Mouse (Mus musculus) left cerebral cortex, postnatal 25 days (tissue): ENCODE results near the gene Sgsh. TPM values are rescaled to one million over a fixed set of nuclear protein-coding genes. Genes with fewer than 3 reads are reported as not detected.

ENCODE experiments used
- DNase-seq, 2 experiments: peaks; one replicate each; pipeline ENCODE4 v3.0.0; 2022; ENCODE audit warnings: low spot score in 2 of 2, mixed read lengths in 1 of 2
- intact Hi-C: fragments of 180-260 bp; cut with DNase I; formaldehyde crosslinking; loops from one replicate; pipeline ENCODE4 v1.15.1; 2025
- total RNA-seq, 2 experiments: library from RNA; stranded (reverse); gene quantifications; 2 replicates each; pipeline ENCODE4 v1.2.3; 2021

The Sgsh gene
- total RNA-seq, 2 experiments from 2014 or later = 3.9 to 4.4 TPM

DNA sequence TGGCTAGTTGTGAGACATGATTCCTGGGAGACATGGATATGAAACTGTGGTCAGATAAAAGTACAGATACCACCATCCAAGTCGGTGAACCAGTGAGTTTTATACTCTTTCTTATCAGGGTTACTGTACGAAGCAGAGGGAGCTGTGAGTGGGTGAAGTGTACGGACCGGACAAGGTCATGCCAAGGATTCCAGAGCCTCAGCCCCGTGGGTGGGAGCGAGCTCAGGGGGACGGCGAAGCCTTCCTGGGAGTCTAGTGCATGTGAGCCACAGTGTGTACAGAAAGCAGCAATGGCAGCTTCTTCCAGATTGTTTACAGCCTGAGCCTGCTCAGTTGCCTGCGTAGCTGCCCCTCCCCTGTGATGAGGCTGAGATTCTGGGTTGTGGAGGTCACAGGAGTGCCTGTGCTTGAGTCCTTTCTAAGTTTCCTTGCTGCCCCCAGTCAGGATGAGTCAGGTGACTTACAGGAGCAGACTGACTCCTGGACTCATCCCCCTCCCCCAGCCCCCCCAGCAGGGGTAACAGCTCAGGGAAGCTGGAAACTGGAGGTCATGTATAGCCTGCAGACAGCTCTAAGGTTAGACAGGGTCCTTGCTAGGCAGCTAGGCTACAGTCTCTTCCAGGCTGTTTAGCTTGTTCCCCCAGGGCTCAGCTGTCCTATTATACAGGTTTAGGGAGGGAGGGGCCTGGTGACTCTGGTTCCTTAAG, 26.4 kb upstream of the Sgsh start:
- DNase-seq = no peak
- intact Hi-C loops = loop anchor here (5.0 kb wide), 1 partner anchor 71 kb away; no protein-coding TSS in a partner anchor

DNA sequence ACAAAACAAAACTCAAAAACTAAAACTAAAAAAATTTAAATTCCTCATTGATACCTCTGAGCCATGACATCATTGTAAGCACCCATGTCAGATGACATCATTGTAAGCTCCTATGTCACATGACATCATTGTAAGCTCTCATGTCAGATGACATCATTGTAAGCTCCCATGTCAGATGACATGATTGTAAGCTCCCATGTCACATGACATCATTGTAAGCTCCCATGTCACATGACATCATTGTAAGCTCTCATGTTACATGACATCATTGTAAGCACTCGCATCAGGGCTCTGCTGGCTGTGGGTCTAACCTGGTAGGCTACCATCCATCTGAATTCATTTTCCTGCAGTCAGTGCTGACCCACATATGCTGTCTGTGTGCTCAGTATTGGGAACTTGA, 23.2 kb upstream of the Sgsh start:
- intact Hi-C loops = no loop called here
- no peak for DNase-seq

DNA sequence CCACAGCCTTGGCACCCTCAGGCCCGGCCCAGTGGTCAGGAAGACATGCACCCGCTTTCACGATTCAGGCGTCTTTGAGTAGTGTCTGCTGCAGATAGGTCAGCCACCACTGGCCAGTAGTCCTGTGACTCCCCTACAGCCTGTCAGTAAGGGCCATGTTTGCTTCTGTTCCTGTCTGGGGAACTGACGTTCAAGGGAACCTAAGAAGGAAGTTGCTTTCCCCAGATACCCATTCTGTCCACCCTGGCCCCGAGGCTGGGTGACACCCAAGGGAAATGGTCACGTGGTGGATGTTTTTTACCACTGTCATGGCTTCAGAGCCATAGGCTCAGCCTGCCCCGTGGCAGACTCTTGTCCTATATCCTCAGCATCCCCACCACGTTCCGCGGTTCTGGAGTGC, 22.0 kb upstream of the Sgsh start:
- no peak for DNase-seq
- intact Hi-C loops = no loop called here

DNA sequence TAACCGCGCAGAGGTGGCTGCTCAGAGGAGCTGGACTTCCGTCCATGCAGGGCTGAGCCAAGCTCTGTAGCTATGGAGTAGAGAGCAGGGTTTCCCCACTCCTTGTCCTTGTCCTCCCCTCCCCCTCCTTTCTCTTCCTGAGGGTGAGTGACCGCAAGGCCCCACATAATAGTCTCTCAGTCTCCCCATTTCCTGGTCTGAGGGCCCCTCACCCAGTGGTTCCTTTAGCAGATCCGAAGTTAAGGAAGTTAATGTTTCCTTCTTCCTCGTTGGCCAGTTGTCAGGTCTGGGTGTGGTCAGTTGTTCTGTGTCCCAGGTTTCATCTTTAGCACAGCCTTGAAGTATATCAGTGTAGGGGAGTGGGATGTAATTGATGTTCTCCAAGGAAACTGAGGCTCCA, 20.1 kb upstream of the Sgsh start:
- intact Hi-C loops = no loop called here
- DNase-seq = no peak

DNA sequence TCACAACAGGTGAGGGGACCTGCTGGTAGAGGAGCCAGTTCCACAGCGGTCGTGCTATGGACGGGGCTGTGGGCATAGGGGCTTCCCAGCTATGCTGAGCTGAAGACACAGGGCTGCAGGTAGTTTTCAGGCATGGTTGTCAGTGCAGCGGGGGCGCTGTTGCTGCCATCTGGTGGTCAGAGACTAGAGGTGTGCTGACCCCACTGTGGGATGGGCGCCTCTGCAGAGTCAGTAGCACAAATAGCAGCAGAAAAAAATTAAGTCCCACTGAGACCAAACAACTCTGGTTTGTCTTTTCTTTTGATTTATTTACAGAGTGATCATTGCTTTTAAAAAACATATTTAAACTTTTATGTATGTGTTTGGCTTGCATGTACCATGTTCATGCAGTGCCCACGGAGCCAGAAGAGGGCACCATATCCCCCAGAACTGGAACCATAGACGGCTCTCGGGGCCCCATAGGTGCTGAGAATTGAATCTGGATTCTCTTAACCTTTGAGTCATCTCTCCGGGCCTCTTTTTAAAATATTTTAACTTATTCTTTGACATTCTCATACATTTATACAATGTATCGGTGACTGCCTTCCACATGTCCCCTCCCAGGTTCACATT, 8.3 kb upstream of the Sgsh start:
- peak; percentile 68 to 70 for DNase-seq
- intact Hi-C loops = loop anchor here (1.0 to 5.0 kb wide), 2 partner anchors 24 to 56 kb away; partner anchors contain the start of gene Card14

DNA sequence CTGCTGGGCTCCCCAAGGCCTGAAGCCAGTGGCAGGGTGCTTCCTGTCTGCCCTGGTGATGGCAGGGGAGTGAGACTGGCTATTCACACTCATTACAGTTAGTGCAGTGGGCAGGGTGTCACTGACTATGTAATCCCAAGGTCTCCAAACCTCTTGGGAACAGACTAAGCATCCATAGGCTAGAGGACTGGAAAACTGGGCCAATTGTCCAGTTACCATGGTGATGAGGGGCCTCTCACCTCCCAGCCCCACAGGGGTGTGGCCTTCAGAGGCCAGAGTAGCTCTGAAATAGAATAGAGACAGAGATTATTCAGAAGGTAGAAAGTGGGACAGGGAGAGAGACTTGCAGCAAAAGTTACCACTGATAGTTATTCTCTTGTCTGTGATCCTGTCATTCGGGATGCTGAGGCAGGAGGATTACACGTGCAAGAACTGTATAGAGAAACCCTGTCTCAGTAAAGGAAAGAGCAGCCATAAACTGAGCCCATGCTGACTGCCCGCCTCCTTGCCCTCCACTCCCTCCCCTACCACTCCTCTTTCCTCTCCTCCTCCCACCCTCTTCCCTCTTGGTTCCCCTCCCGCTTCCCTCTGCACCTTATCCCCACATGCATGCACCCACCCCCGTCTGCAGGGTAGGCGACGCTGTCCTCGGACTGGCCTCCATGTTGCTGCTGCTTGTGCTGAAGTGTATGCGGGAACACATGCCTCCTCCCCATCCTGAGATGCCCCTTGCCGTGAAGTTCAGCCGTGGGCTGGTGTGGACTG, 7.6 kb upstream of the Sgsh start:
- intact Hi-C loops = loop anchor here (1.0 to 5.0 kb wide), 2 partner anchors 24 to 56 kb away; partner anchors contain the start of gene Card14
- no peak for DNase-seq

DNA sequence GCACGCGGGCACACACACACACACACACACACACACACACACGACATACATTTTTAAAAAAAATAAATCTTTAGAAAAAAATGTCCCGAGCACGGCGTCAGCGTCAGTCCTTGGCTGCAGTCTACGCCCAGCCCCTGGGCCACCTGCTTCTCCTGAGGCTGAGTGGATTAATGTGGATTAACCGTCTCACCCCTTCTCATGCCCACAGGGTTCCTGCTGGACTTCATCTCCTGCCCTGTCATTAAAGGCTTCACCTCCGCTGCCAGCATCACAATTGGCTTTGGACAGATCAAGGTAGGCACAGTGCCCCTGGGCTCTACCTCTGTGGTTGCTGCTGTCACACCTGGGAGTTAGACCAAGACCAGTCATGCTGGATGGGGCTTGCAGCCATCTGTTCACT, 3.8 kb upstream of the Sgsh start:
- no peak for DNase-seq
- intact Hi-C loops = no loop called here

DNA sequence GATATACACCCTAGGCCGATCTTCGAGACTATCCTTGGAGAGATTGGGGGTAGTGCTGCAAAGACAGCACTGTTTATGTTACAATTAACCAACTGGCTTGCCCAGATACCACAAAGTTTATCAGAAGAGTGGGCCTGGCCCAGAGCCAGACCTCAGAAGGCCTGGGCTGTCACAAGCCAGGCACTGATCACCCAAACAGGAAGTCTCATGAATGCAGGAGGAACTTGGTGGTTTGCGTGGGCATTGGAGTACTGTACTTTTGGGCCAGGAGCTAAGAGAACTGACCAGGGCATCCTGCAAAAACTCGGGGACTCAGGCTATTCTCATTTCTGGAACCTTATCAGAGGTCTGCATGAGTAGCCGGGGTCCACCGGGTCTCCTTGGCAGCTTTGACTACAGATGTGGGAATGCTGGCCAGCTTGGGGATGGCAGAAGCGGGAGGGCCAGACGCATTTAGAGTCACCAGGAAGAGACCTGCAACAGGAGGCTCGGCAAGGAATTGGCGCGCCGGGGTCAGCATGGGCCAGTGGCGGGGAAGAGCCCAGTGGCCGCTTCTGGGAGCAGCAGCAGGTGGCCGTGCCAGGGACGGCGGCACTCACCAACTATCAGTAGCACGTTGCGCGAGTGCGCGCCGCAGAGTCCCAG, 416 bp downstream of the Sgsh start:
- DNase-seq = peak; percentile 11 to 14
- intact Hi-C loops = no loop called here

DNA sequence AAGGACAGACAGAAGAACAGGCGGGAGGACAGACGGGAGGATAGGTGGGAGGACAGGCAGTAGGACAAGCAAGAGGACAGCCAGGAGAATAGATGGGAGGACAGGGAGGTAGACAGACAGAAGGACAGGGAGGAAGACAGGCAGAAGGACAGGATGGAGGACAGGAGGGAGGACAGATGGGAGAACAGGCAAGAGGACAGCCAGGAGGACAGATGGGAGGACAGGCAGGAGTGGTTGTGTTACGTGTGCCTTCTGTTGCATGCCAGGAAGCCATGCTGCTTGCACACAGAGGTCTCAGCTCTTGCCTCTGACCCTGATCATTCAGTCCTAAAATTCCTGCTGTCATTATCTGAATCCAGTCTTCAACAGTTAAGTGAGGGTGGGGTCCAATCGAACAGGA, 1.4 kb downstream of the Sgsh start:
- DNase-seq = no peak
- intact Hi-C loops = no loop called here

DNA sequence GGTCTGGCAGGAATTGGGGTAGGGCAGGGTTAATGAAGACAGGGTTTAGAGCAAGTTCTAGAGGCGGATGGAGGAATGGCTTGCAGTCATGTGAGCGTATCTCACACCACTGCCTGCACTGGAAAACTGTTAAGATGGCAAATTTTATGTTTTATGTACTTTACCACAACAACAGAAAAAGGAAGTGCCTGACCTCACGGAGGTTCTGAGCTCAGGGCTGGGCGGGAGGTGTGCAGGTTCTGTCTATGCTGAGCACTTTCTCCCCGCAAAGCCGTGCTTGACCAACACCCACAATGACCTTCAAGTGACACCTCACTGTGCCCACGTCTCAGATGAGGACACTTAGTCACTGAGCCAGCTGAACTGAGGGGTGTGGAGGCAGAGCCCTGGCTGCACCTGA, 3.2 kb downstream of the Sgsh start:
- intact Hi-C loops = no loop called here
- no peak for DNase-seq

DNA sequence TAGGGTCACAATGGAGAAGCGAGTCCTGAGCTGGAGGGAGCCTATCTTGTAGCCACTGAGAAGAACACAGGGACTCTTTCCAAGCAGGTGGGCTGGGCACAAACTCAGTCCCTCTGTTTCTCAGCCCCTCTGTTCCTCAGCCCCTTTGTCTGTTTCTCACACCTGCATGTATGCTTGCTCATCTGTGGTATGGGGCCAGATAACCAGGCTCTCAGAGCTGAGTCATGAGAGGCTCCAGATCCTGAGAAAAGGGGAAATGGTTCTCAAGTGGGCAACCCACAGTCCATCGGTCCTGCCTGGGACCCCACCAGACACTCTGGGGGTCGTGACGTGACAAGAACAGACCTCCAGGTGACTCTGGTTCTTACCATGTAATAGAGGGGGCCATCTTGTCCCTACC, 8.2 kb downstream of the Sgsh start:
- intact Hi-C loops = no loop called here
- no peak for DNase-seq

DNA sequence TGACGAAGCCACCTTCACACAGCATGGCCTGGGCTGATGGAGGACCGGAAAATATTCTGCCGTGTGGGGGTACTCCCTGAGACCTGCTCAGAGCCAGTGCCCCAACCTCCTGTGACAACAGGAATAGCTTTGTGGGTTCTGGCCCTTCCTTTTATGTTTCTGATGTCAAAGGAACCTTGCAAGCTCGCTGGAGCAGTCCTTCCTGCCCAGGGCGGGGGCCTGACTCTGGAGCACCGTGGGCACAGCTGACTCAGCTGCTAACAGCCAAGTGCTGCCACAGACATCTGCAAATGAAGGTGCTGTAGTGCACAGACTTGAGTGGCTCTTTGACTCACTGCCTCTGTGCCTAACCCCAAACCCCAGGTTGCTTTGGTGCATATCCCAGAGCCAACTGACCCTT, 10.5 kb downstream of the Sgsh start:
- no peak for DNase-seq
- intact Hi-C loops = no loop called here

DNA sequence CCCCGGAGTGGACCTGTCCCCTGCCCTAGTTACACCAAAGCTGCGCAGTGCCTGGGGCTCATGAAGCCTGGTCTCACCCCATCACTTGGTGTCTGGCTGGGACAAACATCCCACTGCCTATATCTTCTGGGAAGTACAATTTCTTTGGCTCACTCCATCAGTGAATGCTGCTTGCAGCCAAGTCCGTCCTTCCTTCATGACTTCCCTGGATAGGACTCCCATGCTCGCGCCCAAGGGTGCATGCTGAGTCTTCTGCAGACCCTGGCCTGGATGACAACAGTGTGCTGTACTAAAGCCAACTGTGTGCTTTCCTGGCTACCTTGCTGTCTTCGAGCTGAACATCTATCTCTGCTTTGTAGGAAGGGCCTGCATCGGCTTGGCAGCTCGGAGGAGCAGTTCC, 11.2 kb downstream of the Sgsh start:
- no peak for DNase-seq
- intact Hi-C loops = no loop called here

DNA sequence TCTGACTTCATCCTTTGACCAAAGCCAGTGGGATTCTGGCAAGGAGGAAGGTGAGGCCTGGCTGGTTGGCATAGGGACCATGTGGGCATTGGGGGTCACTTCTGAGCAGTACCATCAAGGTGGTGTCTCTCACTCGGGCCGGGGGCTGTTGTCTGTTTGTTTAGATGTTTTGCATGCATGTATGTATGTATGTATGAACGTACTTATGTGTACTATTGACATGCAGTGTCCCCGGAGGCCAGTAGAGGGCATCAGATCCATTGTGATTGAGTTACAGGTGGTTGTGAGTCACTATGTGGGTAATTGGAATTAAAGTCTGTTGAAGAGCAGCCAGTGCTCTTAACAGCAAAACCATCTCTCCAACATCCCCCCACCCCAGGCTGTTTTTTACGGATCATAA, 15.7 kb downstream of the Sgsh start:
- intact Hi-C loops = loop anchor here (1.0 to 5.0 kb wide), 2 partner anchors 24 to 78 kb away; no protein-coding TSS in a partner anchor

DNA sequence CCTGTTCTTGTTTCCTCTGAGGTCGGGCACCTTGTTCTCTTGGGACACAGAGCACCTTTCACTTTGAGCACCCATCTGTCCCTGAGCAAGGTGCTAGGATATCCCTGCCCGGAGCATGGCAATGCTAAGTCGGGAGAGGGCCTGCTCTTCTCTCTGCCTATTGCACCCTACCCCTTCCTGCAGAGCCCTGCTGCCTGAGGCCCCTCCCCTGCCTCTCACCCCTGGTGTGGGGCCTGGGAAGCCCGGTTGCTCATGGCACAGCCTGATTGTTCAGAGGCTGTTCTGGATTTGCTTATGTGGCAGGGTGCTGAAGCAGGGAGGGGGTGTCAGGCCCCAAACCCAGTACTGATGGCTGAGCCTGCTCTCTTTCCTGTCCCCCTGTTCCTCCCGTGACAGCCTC, 16.2 kb downstream of the Sgsh start:
- DNase-seq = no peak
- intact Hi-C loops = loop anchor here (1.0 to 5.0 kb wide), 2 partner anchors 24 to 78 kb away; no protein-coding TSS in a partner anchor

More for the DNA sequence above, 15.7 kb downstream of the Sgsh start:
- peak; percentile 67 to 78 for DNase-seq

DNA sequence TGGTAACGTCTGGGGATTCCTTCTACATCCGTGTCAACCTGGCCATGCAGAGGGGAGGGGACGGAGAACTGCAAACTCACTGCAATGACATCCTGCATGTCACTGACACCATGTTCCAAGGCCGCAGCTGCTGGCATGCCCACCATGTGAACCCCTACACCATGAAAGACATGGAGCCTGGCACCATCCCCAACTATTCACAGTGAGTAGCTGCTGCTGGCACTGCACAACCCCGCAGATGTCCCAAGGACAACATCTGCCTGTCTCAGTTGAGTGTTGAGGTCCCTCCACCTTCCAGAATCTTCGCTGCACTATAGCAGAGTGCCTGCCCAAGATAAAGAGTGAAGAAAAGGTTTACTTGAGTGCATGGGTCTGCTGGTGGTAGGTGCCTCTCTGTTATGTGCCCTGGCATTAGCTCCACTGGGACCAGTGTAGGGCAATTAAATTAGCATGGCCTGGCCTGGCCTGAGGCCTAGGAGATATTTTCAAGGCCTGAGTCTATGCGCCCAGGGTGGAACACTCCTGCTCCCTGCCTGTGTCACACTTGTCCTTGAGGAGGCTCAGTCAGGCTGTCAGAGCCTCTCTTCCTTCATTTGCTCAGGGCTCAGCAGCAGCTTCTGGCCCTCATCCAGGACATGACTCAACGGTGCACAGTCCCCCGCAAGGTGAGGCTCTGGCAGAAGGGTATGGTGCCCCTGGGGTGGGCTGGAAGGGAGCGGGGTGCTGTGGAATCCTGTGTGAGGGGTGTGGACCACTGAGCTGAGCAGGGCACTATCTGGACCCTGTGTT, 16.9 kb downstream of the Sgsh start:
- DNase-seq = no peak
- intact Hi-C loops = loop anchor here (1.0 to 5.0 kb wide), 2 partner anchors 25 to 79 kb away; no protein-coding TSS in a partner anchor

DNA sequence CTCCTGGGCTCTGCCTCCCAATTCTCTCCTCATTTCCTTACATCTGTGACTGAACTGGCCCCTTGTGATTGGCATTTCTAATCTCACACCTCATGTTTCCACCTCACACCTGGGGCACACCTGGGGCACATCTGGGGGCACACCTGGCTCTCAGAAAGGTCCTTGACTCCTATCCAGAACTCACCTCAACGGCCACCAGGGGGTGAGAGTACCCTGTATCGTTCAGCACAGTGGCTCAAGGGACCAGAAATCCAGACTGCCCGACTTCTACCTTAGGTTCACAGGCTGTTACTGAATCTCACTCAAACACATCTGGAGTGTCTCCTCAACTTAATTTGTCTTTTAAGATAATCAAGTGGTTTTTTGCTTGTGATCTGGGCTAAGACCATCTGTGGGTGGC, 23.4 kb downstream of the Sgsh start:
- intact Hi-C loops = no loop called here
- DNase-seq = no peak

DNA sequence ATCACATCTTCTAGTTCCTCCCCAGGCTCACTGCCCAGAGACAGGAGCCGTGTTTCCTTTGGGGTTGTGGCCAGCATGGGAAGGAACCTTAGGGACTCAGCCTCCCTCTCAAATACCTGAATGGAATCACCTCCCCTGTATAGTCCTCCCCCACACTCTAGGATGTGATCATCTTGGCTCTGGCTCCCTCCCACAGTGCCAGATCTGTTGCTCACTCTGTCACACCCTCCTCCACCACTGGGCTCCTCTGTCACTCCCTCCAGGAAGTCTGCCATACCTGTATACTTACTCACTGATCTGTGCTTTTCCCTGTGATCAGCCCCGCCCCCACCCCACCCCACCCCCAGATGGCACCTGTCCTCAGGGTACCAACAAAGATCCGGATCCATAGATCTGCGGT, 24.7 kb downstream of the Sgsh start:
- peak in 1 of 2 experiments; percentile 60 for DNase-seq
- intact Hi-C loops = no loop called here

DNA sequence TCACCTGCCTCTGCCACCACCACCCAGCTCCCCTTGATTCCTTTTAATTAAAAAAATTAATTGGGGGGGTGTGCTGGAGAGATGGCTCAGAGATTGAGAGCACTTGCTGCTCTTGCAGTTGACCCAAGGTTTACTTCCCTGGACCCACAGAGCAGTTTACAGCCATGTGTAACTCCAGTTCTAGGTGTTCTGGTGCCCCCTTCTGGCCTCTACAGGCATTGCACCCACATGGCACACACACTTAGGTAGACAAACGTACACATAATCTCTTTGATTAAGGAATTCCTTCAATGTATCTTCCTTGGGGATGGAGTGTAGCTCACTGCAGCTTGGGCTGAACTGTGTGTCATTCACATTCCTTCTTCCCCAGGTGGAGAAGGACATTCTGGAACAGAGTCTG, 30.3 kb downstream of the Sgsh start:
- no peak for DNase-seq
- intact Hi-C loops = no loop called here
